Comparison of ENCODE assay signal across 18 mouse cellular contexts in the genomic region with DNA sequence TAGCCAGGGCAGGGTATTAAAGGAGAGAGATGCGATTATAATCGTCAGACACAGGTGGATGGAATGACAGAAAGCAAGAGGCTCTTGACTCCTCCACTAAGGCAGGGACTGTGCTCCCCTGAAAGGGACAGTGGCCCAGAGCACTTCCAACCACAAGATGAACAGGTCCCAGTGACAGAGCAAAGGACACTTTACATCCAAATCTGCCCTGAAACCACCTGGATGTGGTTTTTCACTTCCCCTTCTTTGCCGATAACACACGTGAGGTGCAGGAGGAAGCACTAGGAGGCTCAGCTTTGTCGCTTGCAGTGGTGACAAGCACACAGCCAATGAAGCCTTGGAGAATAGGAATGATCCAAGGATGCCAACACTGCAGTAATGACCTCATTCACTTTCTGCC. TPM values are rescaled to one million over a fixed set of nuclear protein-coding genes. Genes with fewer than 3 reads are reported as not detected.
A peak's percentile ranks its signal among the peaks of the same experiment; 100 is the strongest.
DNase-seq lines count a peak whose midpoint lies in the region; ATAC-seq and TF ChIP-seq lines count a peak whose summit lies in the region.
"Had no signal": no experiment of that assay in that cellular context is flagged by ENCODE, and none has a peak within 500 bp of the region (broad histone marks: within the 10 kb centered on the region; RNA-seq: fewer than 3 reads in every experiment).

No protein-coding gene starts in this region.

- H3K4me1 ChIP-seq in spleen, adult 2 months (ENCODE audit: control insufficient read depth, insufficient read depth, insufficient read length), result no peaks in the 10 kb centered on the region; the same call in 1 of the 2 replicates
- H3K4me1 ChIP-seq: forebrain, embryonic 12.5 days; midbrain, embryonic 12.5 days; neural tube, embryonic 15.5 days had no signal

- WGBS in spleen, adult 2 months, result 29% methylated on average over 5 of the region's 5 CpGs

- no peak for TF ChIP-seq CTCF in spleen, adult 2 months (IDR thresholded peaks at IDR 0.05; ENCODE audit: extremely low read depth, insufficient read depth, insufficient read length, insufficient replicate concordance)

- no peak overlapping the region for H3K27ac ChIP-seq in spleen, adult 2 months (ENCODE audit: insufficient read depth, low read length)
- H3K27ac ChIP-seq: forebrain, embryonic 12.5 days; hindbrain, embryonic 14.5 days; kidney, postnatal 0 days; limb, embryonic 15.5 days; midbrain, embryonic 12.5 days; neural tube, embryonic 15.5 days had no signal

- intact Hi-C loops in heart, postnatal 25 days (cut with DNase I), result loop anchor here (5.0 kb wide), 1 partner anchor 1932 kb away; no protein-coding TSS in a partner anchor

- no peak for TF ChIP-seq POLR2A in spleen, adult 2 months (IDR thresholded peaks at IDR 0.05; ENCODE audit: low read depth, low read length)

- ATAC-seq in common myeloid progenitor, adult 5-6 weeks (replicated peaks; ENCODE audit: low read depth, poor library complexity, severe bottlenecking), result peak; percentile 65
- peak; percentile 58; the same call in 1 of the 2 replicates for ATAC-seq in neutrophil, adult 5-6 weeks (ENCODE audit: extremely low read depth, insufficient number of reproducible peaks, low FRiP score, poor library complexity, severe bottlenecking)
- ATAC-seq: intestine, embryonic 16.5 days had no signal

- no peaks in the 10 kb centered on the region for H3K27me3 ChIP-seq in spleen, adult 2 months (ENCODE audit: control insufficient read depth, insufficient read depth, low read length)
- H3K27me3 ChIP-seq: forebrain, embryonic 12.5 days; limb, embryonic 15.5 days; midbrain, embryonic 12.5 days; neural tube, embryonic 15.5 days had no signal

- H3K36me3 ChIP-seq in spleen, adult 2 months (ENCODE audit: control insufficient read depth, insufficient read depth, low read length), result peaks cover 1% of the 10 kb centered on the region; the same call in 1 of the 2 replicates

- DNase-seq in spleen, adult 2 months (ENCODE audit: low read depth in 1 of 2, low spot score in 2 of 2), result peak; percentile 6 to 26
- DNase-seq in spleen, postnatal 10 days (ENCODE audit: low spot score in 2 of 2), result no peak
- peak; percentile 39 for DNase-seq in thymus, postnatal 4 days
- DNase-seq in frontal cortex, postnatal 10 days (ENCODE audit: low spot score in 2 of 2), result no peak
- DNase-seq in heart, postnatal 25 days (ENCODE audit: low spot score), result no peak
- DNase-seq in neural tube, embryonic 10.5 days (ENCODE audit: extremely low spot score, low spot score), result no peak
- DNase-seq: adrenal gland, adult 8-10 months; cerebellum, postnatal 14 days; lung, postnatal 14 days had no signal

- H3K4me3 ChIP-seq in spleen, adult 2 months (ENCODE audit: extremely low read depth, insufficient read depth, insufficient read length), result no peak overlapping the region
- H3K4me3 ChIP-seq: forebrain, embryonic 12.5 days; limb, embryonic 15.5 days; midbrain, embryonic 12.5 days; neural tube, embryonic 15.5 days had no signal

RNA-seq across cellular contexts. Expression of a gene that starts 53.6 kb away (rescaled TPM):
- 23.3 and 28.7 TPM in 2 replicates for polyA plus RNA-seq in spleen, adult 2 months (2012; rRNA removed)
- total RNA-seq in common myeloid progenitor, adult 5-6 weeks (2017), result 134 and 138 TPM in 2 replicates
- 93.1 and 104 TPM in 2 replicates for total RNA-seq in neutrophil, adult 5-6 weeks (2017)
- total RNA-seq in heart, postnatal 25 days (2021), result 10 to 100 TPM; 61.4 to 62.6 TPM

Comparison
In these comparisons a context has a peak if more than half of its experiments do, and no peak if none do; other contexts are left out.
1. DNase-seq: peak in spleen, adult 2 months (2 of 2) and thymus, postnatal 4 days (single experiment); none in spleen, postnatal 10 days (0 of 2), frontal cortex, postnatal 10 days (0 of 2), heart, postnatal 25 days (single experiment) and neural tube, embryonic 10.5 days (single experiment).